Mouse (Mus musculus): ENCODE measurements around the gene Rbms1.

Rbms1 gene

GRCm38 (mm10) chr2:60705426-60705825 is 257.6 kb downstream of the Rbms1 start:
- DNase-seq, result no peak

- no peak for DNase-seq
Measured at GRCm38 (mm10) chr2:60703315-60703714, 259.7 kb downstream of the Rbms1 start.

- no peak for DNase-seq
Measured at GRCm38 (mm10) chr2:60700956-60701355, 262.0 kb downstream of the Rbms1 start.

All from thymus, postnatal 14 days (tissue).